Mouse (Mus musculus) liver, embryonic 14.5 days (tissue): ENCODE measurements around the gene Tnpo3.

Source experiments
- CTCF ChIP-seq: IDR thresholded peaks from 2 replicates; pipeline ENCODE4 v1.5.1; 2016; ENCODE audit warnings: antibody characterized with exemption, low read depth, control low read depth
- EP300 ChIP-seq: IDR thresholded peaks from 2 replicates; pipeline ENCODE4 v1.6.1; 2016; ENCODE audit warnings: antibody characterized with exemption, low read depth

GRCm38 (mm10) chr6:29595656-29596055 lies 14.0 kb downstream of the Tnpo3 start:
- TF ChIP-seq CTCF (no peak), EP300 (no peak)
